In the genomic region with DNA sequence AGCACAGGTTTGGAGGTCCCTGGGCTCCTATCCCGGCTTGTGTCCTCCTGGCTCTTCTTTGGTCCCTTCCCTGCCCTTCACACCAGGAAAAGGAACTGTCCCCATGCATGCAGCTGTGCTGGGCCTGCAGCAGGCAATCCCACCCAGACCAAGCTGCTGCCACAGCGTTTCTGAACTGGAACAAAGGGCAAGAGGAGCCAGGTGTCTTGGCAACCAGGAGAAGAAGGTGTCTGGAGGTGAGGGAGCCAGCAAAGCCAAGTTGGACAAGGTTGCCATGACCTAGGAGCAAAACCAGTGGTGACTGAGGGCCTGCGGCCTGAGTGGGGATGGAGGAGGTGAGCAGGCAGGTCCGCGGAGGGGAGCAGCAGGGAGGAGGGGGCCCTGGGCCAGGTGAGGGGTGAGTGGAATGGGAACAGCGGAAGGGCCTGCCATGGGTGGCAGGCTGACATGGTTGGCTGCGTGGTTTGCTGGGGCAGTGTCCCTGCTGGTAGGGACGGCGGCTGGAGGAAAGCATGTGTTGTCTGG, we compare ENCODE assay signal across 8 mouse cellular contexts. TPM values are rescaled to one million over a fixed set of nuclear protein-coding genes. Genes with fewer than 3 reads are reported as not detected.
DNase-seq lines count a peak whose midpoint lies in the region; ATAC-seq and TF ChIP-seq lines count a peak whose summit lies in the region.

A gene (plus strand): TSS at position 126 of the 525 bp plus-strand sequence.

- no peak within 1 kb of the TSS for H3K27ac ChIP-seq in heart, adult 2 months
- H3K27ac ChIP-seq in intestine, embryonic 14.5 days (ENCODE audit: low read depth) = no peak within 1 kb of the TSS
- H3K27ac ChIP-seq in liver, embryonic 16.5 days (ENCODE audit: low read length) = no peak within 1 kb of the TSS

- no peaks in the 10 kb centered on the region for H3K79me2 ChIP-seq in heart, adult 2 months (replicated peaks; ENCODE audit: control insufficient read depth, insufficient read depth, low read length)

- intact Hi-C loops in heart, adult 2 months (cut with DNase I) = no loop called here

- H3K4me1 ChIP-seq in heart, adult 2 months (ENCODE audit: control insufficient read depth, insufficient read depth, low read length) = peaks cover 4% of the 10 kb centered on the region
- H3K4me1 ChIP-seq in intestine, embryonic 14.5 days (replicated peaks; ENCODE audit: control insufficient read depth, insufficient read depth, low read length) = peaks cover 24% of the 10 kb centered on the region
- peaks cover 28% of the 10 kb centered on the region for H3K4me1 ChIP-seq in liver, embryonic 16.5 days (ENCODE audit: control insufficient read depth, low read depth, low read length)

- no peak for TF ChIP-seq CTCF in heart, adult 2 months (IDR thresholded peaks at IDR 0.05)

- no peak for ATAC-seq in intestine, embryonic 14.5 days (replicated peaks; ENCODE audit: low FRiP score, low TSS enrichment, low read depth)
- no peak for ATAC-seq in liver, embryonic 16.5 days (ENCODE audit: low read depth)

- no peaks in the 10 kb centered on the region for H3K36me3 ChIP-seq in heart, adult 2 months (ENCODE audit: control insufficient read depth, insufficient read depth, low read length)
- H3K36me3 ChIP-seq in intestine, embryonic 14.5 days (ENCODE audit: control insufficient read depth, insufficient read depth, low read length) = no peaks in the 10 kb centered on the region
- H3K36me3 ChIP-seq in liver, embryonic 16.5 days (ENCODE audit: control insufficient read depth, insufficient read depth) = no peaks in the 10 kb centered on the region

- no peaks in the 10 kb centered on the region for H3K9me3 ChIP-seq in intestine, embryonic 14.5 days (ENCODE audit: control insufficient read depth, low read length)
- no peaks in the 10 kb centered on the region for H3K9me3 ChIP-seq in liver, embryonic 16.5 days (replicated peaks; ENCODE audit: control insufficient read depth, low read length)

- no peak within 1 kb of the TSS for H3K9ac ChIP-seq in heart, adult 2 months (ENCODE audit: low read depth, low read length)
- H3K9ac ChIP-seq in intestine, embryonic 14.5 days (ENCODE audit: low read length) = peak within 1 kb of the TSS; percentile 2; the same call in 1 of the 2 replicates
- no peak within 1 kb of the TSS for H3K9ac ChIP-seq in liver, embryonic 16.5 days (ENCODE audit: low read depth, low read length)

- H3K4me2 ChIP-seq in intestine, embryonic 14.5 days (ENCODE audit: low read length) = no peak within 1 kb of the TSS
- no peak within 1 kb of the TSS for H3K4me2 ChIP-seq in liver, embryonic 16.5 days (ENCODE audit: low read depth, low read length)

- TF ChIP-seq POLR2A in heart, adult 2 months (IDR thresholded peaks at IDR 0.05; ENCODE audit: insufficient read depth, low read depth, low read length) = no peak

- no peak for TF ChIP-seq EP300 in heart, adult 2 months (IDR thresholded peaks at IDR 0.05; ENCODE audit: insufficient read depth, low read depth, low read length)

- no peak within 1 kb of the TSS for H3K4me3 ChIP-seq in heart, adult 2 months
- no peak within 1 kb of the TSS for H3K4me3 ChIP-seq in intestine, embryonic 14.5 days (ENCODE audit: low read depth, low read length)
- H3K4me3 ChIP-seq in liver, embryonic 16.5 days (ENCODE audit: low read depth, low read length) = no peak within 1 kb of the TSS

- H3K27me3 ChIP-seq in heart, adult 2 months (ENCODE audit: control insufficient read depth, insufficient read depth, low read length) = no peaks in the 10 kb centered on the region
- H3K27me3 ChIP-seq in intestine, embryonic 14.5 days (replicated peaks; ENCODE audit: control insufficient read depth, insufficient read depth, low read length) = no peaks in the 10 kb centered on the region
- H3K27me3 ChIP-seq in liver, embryonic 16.5 days (ENCODE audit: control insufficient read depth, insufficient read depth, low read depth, low read length) = no peaks in the 10 kb centered on the region

- no peak for DNase-seq in heart, adult 2 months
- DNase-seq in heart, adult 11 months = no peak
- no peak for DNase-seq in adrenal gland, postnatal 14 days
- DNase-seq in gastrocnemius, postnatal 10 days = no peak
- no peak for DNase-seq in intestine, embryonic 14.5 days (ENCODE audit: low spot score)
- no peak for DNase-seq in cerebellum, postnatal 4 days (ENCODE audit: low spot score in 2 of 2)
- DNase-seq in thymus, postnatal 14 days = no peak

- WGBS in heart, adult 2 months = 77% methylated on average over 9 of the region's 9 CpGs
- 49% methylated on average over 9 of the region's 9 CpGs for WGBS in intestine, embryonic 14.5 days
- 76% methylated on average over 9 of the region's 9 CpGs for WGBS in liver, embryonic 16.5 days (ENCODE audit: insufficient replicate concordance)

RNA-seq across cellular contexts. Expression of the gene that starts here (rescaled TPM):
- 1,000 to 10,000 TPM in 1 of 2 experiments, 100 to 1,000 TPM in 1; 832 to 1,055 TPM for total RNA-seq in heart, adult 2 months (2021)
- polyA plus RNA-seq in heart, adult 2 months (2012; rRNA removed) = 860 and 993 TPM in 2 replicates
- 1,329 and 1,354 TPM in 2 replicates for total RNA-seq in adrenal gland, postnatal 14 days (2021)
- total RNA-seq in gastrocnemius, postnatal 10 days (2021) = 100 to 1,000 TPM; 380 to 398 TPM
- 607 and 623 TPM in 2 replicates for polyA plus RNA-seq in intestine, embryonic 14.5 days (2014; fragmentation: Nextera tagmentation; extraction: Ambion mirVana)
- 553 and 567 TPM in 2 replicates for polyA plus RNA-seq in liver, embryonic 16.5 days (2015; fragmentation: Nextera tagmentation; extraction: Ambion mirVana)
